Mouse (Mus musculus): Measurements from ENCODE around the gene Haao. TPM values are rescaled to one million over a fixed set of nuclear protein-coding genes. Genes with fewer than 3 reads are reported as not detected.
"Not testable (repeated sequence)": the region's sequence is repeated elsewhere in the genome, so short reads cannot be mapped to it uniquely, and the experiment has no call there.

Haao gene
- polyA plus RNA-seq, 1 experiment from 2014 or later: 0.10 TPM

GRCm38 (mm10) chr17:83862134-83862881, 14.5 kb upstream of the Haao start:
- no peaks in the 10 kb centered on the region for H3K27me3 ChIP-seq
- H3K9me3 ChIP-seq: no peaks in the 10 kb centered on the region
- peaks cover 9% of the 10 kb centered on the region for H3K4me1 ChIP-seq (replicated peaks)
- no peaks in the 10 kb centered on the region for H3K36me3 ChIP-seq
- H3K4me3 ChIP-seq: peak overlapping the region; percentile 73
- 0% methylated on average over 27 of the region's 27 CpGs for WGBS
- H3K9ac ChIP-seq: peak overlapping the region; percentile 65
- H3K4me2 ChIP-seq: peak overlapping the region; percentile 87
- peak overlapping the region; percentile 92 for H3K27ac ChIP-seq (replicated peaks)
- ATAC-seq (ENCODE audit: low FRiP score, low read depth): peak; percentile 81

GRCm38 (mm10) chr17:83861444-83862133, 13.8 kb upstream of the Haao start:
- peak overlapping the region; percentile 65 for H3K9ac ChIP-seq
- H3K27me3 ChIP-seq: no peaks in the 10 kb centered on the region
- peak overlapping the region; percentile 92 for H3K27ac ChIP-seq (replicated peaks)
- peak overlapping the region; percentile 87 for H3K4me2 ChIP-seq
- H3K4me1 ChIP-seq (replicated peaks): peaks cover 9% of the 10 kb centered on the region
- no peaks in the 10 kb centered on the region for H3K36me3 ChIP-seq
- peak; percentile 95 for ATAC-seq (ENCODE audit: low FRiP score, low read depth)
- under 1% methylated on average over 56 of the region's 62 CpGs for WGBS
- H3K4me3 ChIP-seq: peak overlapping the region; percentile 73
- H3K9me3 ChIP-seq: no peaks in the 10 kb centered on the region

- 67% methylated on average over 8 of the region's 8 CpGs for WGBS
- H3K4me2 ChIP-seq: peak overlapping the region; percentile 87
- peak overlapping the region; percentile 92; the same call in 1 of the 2 replicates for H3K27ac ChIP-seq (replicated peaks)
Observed at GRCm38 (mm10) chr17:83860968-83861367, 13.2 kb upstream of the Haao start.

GRCm38 (mm10) chr17:83860224-83860623, 12.5 kb upstream of the Haao start:
- H3K36me3 ChIP-seq: no peaks in the 10 kb centered on the region
- H3K4me3 ChIP-seq: no peak overlapping the region
- 84% methylated on average over 7 of the region's 7 CpGs for WGBS
- no peaks in the 10 kb centered on the region for H3K27me3 ChIP-seq
- H3K4me1 ChIP-seq (replicated peaks): peaks cover 9% of the 10 kb centered on the region
- H3K9me3 ChIP-seq: no peaks in the 10 kb centered on the region
- no peak overlapping the region for H3K4me2 ChIP-seq
- no peak overlapping the region for H3K9ac ChIP-seq
- H3K27ac ChIP-seq (replicated peaks): no peak overlapping the region
- no peak for ATAC-seq (ENCODE audit: low FRiP score, low read depth)

More at GRCm38 (mm10) chr17:83860968-83861367, 13.2 kb upstream of the Haao start:
- H3K27me3 ChIP-seq; H3K4me1 ChIP-seq (replicated peaks); H3K9me3 ChIP-seq; H3K36me3 ChIP-seq; ATAC-seq (ENCODE audit: low FRiP score, low read depth); H3K9ac ChIP-seq: not testable (repeated sequence)
- peak overlapping the region; percentile 73 for H3K4me3 ChIP-seq

GRCm38 (mm10) chr17:83859639-83860038, 11.9 kb upstream of the Haao start:
- no peak for ATAC-seq (ENCODE audit: low FRiP score, low read depth)

GRCm38 (mm10) chr17:83858413-83858812, 10.7 kb upstream of the Haao start:
- H3K4me2 ChIP-seq: no peak overlapping the region
- peaks cover 8% of the 10 kb centered on the region for H3K4me1 ChIP-seq (replicated peaks)
- no peaks in the 10 kb centered on the region for H3K36me3 ChIP-seq
- no peak overlapping the region for H3K9ac ChIP-seq
- no peaks in the 10 kb centered on the region for H3K27me3 ChIP-seq
- no peak overlapping the region for H3K4me3 ChIP-seq
- H3K27ac ChIP-seq (replicated peaks): no peak overlapping the region
- ATAC-seq (ENCODE audit: low FRiP score, low read depth): no peak
- 90% methylated on average over 7 of the region's 7 CpGs for WGBS
- no peaks in the 10 kb centered on the region for H3K9me3 ChIP-seq

More at GRCm38 (mm10) chr17:83859639-83860038, 11.9 kb upstream of the Haao start:
- H3K4me2 ChIP-seq: no peak overlapping the region
- H3K9ac ChIP-seq: no peak overlapping the region
- H3K27me3 ChIP-seq: no peaks in the 10 kb centered on the region
- no peaks in the 10 kb centered on the region for H3K36me3 ChIP-seq
- peaks cover 9% of the 10 kb centered on the region for H3K4me1 ChIP-seq (replicated peaks)
- no peaks in the 10 kb centered on the region for H3K9me3 ChIP-seq
- 86% methylated on average over 4 of the region's 4 CpGs for WGBS
- H3K27ac ChIP-seq (replicated peaks): no peak overlapping the region
- no peak overlapping the region for H3K4me3 ChIP-seq

- Histone ChIP-seq H3K27me3 (no peaks in the 10 kb centered on the region), H3K9ac (no peak overlapping the region), H3K9me3 (no peaks in the 10 kb centered on the region), H3K4me1 (replicated peaks) (peaks cover 9% of the 10 kb centered on the region), H3K4me3 (no peak overlapping the region), H3K36me3 (no peaks in the 10 kb centered on the region), H3K4me2 (no peak overlapping the region), H3K27ac (replicated peaks) (no peak overlapping the region)
- 51% methylated on average over 12 of the region's 12 CpGs for whole genome bisulfite sequencing
- ATAC-seq (ENCODE audit: low FRiP score, low read depth): no peak
Observed at GRCm38 (mm10) chr17:83854284-83854918, 6.6 kb upstream of the Haao start.

GRCm38 (mm10) chr17:83853831-83854230, 6.1 kb upstream of the Haao start:
- H3K36me3 ChIP-seq: no peaks in the 10 kb centered on the region
- 51% methylated on average over 3 of the region's 3 CpGs for WGBS
- no peak for ATAC-seq (ENCODE audit: low FRiP score, low read depth)

GRCm38 (mm10) chr17:83850864-83851263, 3.1 kb upstream of the Haao start:
- no peaks in the 10 kb centered on the region for H3K9me3 ChIP-seq
- WGBS: 85% methylated on average over 5 of the region's 5 CpGs
- H3K36me3 ChIP-seq: no peaks in the 10 kb centered on the region
- H3K9ac ChIP-seq: no peak overlapping the region
- no peak overlapping the region for H3K4me3 ChIP-seq
- no peak overlapping the region for H3K4me2 ChIP-seq
- peaks cover 17% of the 10 kb centered on the region for H3K4me1 ChIP-seq (replicated peaks)
- ATAC-seq (ENCODE audit: low FRiP score, low read depth): no peak
- no peak overlapping the region for H3K27ac ChIP-seq (replicated peaks)
- no peaks in the 10 kb centered on the region for H3K27me3 ChIP-seq

More at GRCm38 (mm10) chr17:83853831-83854230, 6.1 kb upstream of the Haao start:
- Histone ChIP-seq H3K4me3 (no peak overlapping the region), H3K27ac (replicated peaks) (no peak overlapping the region), H3K9ac (no peak overlapping the region), H3K9me3 (no peaks in the 10 kb centered on the region), H3K27me3 (no peaks in the 10 kb centered on the region), H3K4me2 (no peak overlapping the region), H3K4me1 (replicated peaks) (peaks cover 15% of the 10 kb centered on the region)

- 15% methylated on average over 9 of the region's 9 CpGs for whole genome bisulfite sequencing
- peak; percentile 62; the same call in 1 of the 2 replicates for ATAC-seq (ENCODE audit: low FRiP score, low read depth)
- no peak overlapping the region for H3K9ac ChIP-seq
- no peaks in the 10 kb centered on the region for H3K36me3 ChIP-seq
- no peak overlapping the region for H3K27ac ChIP-seq (replicated peaks)
- peaks cover 17% of the 10 kb centered on the region for H3K4me1 ChIP-seq (replicated peaks)
- H3K27me3 ChIP-seq: no peaks in the 10 kb centered on the region
- no peak overlapping the region for H3K4me3 ChIP-seq
- no peaks in the 10 kb centered on the region for H3K9me3 ChIP-seq
- H3K4me2 ChIP-seq: no peak overlapping the region
Observed at GRCm38 (mm10) chr17:83850458-83850857, 2.7 kb upstream of the Haao start.

- H3K27ac ChIP-seq (replicated peaks): no peak overlapping the region
- H3K27me3 ChIP-seq: no peaks in the 10 kb centered on the region
- ATAC-seq (ENCODE audit: low FRiP score, low read depth): peak; percentile 39; the same call in 1 of the 2 replicates
- no peak overlapping the region for H3K4me2 ChIP-seq
- H3K36me3 ChIP-seq: no peaks in the 10 kb centered on the region
- H3K4me1 ChIP-seq (replicated peaks): peaks cover 17% of the 10 kb centered on the region
- H3K9me3 ChIP-seq: no peaks in the 10 kb centered on the region
- H3K4me3 ChIP-seq: no peak overlapping the region
- 82% methylated on average over 5 of the region's 5 CpGs for WGBS
- H3K9ac ChIP-seq: no peak overlapping the region
Observed at GRCm38 (mm10) chr17:83849717-83850116, 2.0 kb upstream of the Haao start.

Data from hindbrain, embryonic 15.5 days (tissue).